Mouse (Mus musculus) mesoderm, embryonic 11.5 days (tissue): Measurements from ENCODE around the gene Tnni3k.
A peak's percentile ranks its signal among the peaks of the same experiment; 100 is the strongest.

ENCODE experiments used
- DNase-seq: peaks from one replicate; pipeline ENCODE4 v3.0.0-alpha.2; 2012; ENCODE audit warnings: low read depth, low spot score

The Tnni3k gene

DNA sequence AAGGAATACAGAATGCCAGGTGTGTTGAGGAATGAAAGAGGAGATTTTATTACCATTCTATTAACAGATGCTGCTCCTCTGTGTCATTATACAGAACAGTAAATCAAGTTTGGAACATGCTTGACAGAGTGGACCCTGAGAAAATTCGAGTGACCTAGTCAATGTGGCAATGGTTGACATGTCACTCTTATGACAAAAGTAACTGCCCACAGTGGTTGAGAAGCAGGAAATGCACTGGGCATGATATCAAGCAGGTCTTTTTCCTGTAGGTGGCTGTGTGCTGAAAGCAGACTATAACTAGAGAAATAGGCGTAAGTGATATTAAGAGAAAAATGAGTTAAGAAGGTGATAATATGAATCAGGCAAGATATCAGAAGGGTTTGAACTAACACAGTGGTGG is 105.7 kb downstream of the Tnni3k start:
- DNase-seq, result no peak

DNA sequence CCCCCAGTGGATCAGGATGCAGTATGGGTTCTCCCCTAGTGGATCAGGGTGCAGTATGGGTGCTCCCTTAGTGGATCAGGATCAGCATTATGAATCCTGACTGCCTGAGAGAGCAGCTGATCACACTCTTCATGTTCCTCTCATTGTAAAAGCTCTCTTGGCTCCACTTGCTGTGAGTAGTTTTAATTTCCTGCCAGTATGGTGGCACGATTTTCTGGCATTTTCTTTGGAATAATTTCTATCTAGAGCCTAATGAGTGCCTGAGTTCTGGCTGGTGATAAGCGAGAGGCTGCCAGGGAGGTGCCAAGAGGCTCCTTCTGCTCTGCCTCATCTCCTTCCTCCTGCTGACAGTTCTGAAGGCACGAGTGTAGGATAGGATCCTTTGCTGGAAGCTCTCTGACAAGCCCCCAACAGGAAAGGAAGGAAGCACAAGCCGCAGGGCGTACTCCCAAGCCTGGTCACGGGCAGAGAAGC is 109.5 kb downstream of the Tnni3k start:
- DNase-seq, result no peak

DNA sequence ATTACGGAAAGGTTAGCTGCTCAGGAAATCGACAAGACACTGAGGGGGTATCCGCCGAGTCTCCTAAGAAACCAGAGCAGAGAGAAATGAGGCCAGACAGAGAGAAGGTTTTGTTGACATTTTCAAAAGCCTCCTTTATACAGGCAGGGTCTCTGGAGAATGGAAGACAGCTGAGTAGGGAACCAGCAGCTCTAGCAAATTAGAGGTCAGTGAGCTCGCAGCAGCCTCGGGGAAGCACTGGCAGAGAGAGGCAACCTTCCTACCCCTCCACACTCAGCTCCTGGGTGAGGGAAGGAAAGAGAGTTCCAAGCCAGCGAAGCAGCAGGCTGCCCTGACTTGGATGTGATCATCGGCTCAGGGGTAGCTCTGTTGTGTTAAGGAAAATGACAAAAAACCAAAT is 127.5 kb downstream of the Tnni3k start:
- no peak for DNase-seq

DNA sequence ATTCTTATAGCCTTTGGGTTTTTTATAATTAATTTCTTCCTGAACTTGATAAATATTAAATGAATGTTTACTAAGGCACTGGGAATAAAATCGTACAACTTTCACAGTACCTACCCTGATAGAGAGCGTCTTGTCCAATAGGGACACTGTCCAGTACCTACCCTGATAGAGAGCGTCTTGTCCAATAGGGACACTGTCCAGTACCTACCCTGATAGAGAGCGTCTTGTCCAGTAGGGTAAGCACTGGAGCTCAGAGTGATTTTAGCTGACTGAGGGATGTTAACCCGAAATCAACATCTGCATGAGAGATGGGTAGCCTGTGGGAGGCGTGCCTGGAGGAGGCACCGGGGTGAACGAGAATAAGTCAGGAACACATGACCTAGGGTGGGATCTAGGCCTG is 130.3 kb downstream of the Tnni3k start:
- DNase-seq, result no peak

DNA sequence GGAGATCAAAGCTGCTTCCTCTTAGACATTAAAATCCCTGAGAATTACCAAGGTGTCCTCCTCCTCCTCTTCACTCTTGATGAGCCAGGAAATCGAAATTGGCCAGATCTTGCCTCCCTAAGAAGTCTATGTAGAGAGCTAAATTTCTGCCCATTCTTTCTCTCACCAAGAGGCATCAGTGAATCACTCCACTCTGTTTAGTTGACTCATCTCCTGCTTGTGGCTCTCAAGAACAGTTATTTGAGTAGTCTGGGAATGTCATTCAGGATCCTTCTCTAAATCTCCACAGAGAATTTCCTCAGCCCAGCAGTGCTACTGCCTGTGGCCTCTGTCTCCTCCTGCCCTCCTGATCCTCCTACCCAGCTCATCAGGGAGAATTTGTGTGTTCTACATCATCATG is 139.6 kb downstream of the Tnni3k start:
- DNase-seq, result no peak

DNA sequence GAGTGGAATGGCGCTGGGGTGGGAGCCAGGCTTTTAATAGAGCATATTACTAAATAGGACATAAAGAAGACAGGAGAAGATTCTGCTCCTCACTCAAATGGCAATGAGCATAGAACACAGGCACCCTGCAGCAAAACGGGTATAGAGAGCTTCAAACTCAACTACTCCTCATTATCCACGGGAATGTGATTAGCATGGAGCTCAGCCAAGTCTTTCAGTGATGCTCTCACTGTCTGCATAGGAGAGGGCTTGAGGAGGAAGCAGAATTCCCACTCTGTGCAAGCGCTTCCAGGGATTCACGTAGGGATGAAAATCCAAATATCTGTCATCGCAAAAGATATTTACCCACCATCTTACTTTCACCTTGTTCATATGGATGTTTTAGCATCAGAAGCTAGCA is 141.6 kb downstream of the Tnni3k start:
- no peak for DNase-seq

DNA sequence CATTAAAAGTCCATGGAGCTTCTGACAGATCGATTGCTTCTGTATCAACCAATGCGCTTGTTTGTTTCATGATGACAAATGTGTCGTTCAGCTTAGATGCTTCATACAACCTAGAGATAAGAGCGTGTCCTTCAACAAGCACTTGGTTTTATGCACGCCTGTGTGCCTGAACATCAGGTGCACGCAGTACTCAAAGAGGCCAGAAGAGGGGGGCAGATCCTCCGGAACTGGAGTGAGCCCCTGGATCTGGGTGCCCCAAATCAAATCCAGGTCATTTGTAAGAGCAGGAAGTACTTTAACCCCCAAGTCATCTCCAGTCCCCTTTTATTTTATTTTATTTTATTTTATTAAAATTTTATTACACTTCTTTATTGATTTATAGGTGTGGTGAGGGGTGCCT is 158.5 kb downstream of the Tnni3k start:
- DNase-seq, result peak; percentile 12

DNA sequence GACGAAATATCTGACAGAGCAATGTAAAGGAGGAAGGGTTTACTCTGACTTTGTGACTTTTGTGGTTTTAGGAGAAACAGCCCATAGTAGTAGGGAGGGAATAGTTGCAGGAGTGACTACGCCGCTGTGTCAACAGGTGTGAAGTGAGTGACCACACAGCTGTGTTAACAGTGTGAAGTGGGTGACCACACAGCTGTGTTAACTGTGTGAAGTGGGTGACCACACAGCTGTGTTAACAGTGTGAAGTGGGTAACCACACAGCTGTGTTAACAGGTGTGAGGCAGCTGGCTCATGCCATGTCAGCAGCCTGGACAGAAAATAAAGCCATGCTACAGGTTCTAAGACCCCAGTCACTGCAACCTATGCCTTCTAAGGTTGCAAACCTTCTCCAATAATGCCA is 162.0 kb downstream of the Tnni3k start:
- no peak for DNase-seq

DNA sequence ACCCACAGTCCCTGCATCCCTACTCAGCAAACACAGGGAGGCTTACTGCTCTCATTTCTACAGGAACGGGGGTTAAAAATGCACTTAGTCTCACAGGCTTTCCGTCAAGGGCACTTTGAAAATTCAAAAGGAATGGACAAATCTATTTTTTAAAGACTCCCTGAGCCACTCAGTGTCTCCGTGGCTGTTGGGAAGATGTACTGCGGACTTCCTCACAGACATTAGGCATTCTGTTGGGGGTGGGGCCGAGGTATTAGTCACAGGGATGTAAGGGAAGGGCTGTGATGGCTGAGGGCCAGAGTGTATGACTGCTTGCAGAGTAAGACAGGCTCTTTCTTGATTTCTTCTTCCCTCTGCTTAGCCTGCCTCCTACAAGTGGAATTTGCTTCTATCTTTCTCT is 169.8 kb downstream of the Tnni3k start:
- DNase-seq, result no peak

DNA sequence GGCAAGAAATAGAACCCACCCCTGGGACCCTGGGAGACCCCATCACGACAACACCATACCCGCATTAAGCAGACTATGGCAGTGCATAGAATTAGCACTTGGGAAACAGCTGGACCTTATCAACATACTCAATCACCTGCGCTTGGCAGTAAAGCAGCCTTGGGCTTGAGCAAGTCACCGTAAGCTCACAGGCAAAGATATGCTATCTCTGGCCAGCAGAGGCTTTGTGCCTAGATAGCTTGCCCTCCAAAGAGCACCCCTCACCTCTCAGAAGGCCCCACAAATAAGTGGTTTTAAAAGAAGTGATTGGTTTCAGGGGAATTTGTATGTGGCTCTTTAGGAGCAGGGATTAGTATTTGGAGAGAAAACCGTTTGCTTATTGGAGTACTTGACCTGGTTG is 170.2 kb downstream of the Tnni3k start:
- DNase-seq, result no peak

DNA sequence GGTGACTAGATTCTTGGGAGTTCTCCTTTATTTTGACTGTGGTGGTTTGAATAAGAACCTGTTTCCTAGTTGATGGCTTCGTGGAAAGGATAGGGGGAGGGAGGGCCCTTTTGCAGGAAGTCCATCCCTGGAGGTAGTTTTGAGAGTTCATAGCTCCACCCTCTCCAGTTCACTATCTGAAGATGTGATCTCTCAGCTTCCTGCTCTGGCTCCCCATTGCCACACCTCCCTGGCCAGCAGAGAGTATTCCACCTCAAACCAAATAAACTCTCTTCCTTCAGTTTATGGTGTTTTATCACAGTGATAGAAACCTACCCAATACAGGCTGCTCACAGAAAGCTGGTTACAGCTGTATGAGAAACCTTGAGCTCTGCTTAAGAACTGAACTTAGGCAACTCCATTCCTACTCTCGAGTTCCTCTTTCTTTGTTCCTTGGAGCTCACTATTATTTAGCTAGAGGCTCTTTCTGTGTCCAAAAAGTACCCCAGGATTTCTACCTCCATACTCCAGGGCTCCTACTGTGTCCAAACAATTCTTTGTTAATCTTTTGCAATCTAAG is 173.7 kb downstream of the Tnni3k start:
- no peak for DNase-seq

DNA sequence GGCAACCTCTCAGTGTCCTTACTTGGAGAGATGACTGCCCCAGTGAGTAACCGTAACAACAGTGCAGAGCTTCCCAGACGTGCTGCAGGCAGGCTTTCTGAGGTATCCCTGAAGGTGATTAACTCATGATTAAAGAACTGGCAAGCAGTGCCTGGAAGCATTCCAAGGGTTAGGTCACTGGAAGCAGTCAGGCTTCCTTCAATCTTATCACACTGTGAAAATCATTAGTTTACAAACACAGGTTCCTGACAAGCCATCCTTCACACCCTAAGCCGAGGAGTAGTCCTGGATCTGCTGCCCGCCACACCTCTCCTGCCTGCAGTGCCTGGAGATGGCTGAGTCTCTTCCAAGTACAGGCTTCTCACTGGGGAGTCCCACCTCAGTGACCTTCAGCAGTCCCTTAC is 174.7 kb downstream of the Tnni3k start:
- DNase-seq, result no peak

DNA sequence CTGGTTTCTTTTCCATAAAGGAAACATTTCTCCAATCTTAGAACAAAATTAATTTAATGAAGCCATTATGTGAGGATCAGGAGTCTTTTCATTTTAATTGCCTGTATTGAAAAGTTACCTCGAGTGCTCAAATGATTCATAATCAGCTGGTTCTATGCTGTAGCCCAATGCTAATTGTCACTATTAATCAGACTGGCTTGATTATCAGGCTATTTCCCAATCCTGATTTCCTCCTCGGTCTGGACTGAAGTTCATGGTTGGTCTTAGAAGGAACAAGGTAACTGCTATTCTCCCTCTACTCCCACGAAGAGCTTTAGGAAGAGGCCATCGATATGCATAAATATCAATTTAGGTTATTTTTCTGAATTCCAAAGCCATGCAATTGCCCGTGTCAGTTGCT is 175.1 kb downstream of the Tnni3k start:
- no peak for DNase-seq

DNA sequence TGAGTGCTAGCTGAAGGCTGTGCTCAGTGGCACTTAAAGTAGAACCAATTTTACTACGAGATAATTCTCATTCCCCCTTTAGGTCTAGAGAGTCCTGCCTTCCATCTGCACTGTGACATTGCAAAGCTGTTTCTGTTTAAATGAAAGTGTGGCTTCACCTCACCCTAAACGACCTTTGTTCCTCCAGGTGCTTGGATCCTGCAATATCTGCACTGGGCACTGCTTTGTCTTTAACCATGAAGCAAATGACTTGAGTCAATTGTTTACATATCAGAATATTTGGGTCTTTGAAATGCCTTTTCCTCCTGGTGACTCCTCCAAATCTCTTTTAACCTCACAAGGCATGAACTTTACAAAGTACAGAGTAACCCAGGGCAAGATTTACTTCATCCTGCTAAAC is 175.7 kb downstream of the Tnni3k start:
- DNase-seq, result no peak

DNA sequence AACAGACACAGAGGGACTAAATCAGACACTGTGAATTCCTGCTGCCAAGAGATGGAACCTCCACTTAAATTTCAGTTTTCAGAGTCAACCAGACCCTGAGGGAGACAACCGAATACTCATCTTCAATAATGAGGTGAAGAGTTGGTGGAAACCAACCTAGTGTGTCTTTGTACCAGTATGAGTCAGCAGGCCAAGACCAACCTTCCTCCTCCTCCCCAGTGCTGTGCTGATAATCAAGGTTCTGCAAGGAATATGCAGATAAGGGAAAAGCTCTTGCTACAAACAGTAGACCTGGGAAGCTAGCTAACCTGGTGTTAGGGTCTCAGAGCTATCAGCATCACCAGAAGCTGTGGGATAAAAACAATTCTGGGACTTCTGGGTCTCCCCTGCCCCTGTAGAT is 176.1 kb downstream of the Tnni3k start:
- DNase-seq, result no peak

DNA sequence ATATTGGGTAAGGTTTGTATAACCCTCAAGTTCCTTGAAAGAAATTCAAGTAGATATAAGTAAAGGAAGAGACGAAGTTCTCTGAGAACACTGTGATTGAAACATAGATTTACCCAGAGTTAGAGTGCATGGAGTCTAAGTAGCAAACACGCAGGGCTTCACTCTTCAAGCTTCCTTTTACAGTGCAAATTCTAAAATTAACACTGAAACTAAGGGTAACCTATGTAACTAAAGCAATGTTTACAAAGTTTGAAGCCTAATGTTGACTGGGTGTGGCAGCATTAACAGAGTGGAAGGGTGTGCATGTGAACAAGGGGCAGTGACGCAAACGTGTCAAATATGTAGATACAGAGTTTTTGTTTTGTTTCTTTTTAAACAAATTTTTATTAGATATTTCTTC is 186.4 kb downstream of the Tnni3k start:
- DNase-seq, result no peak

DNA sequence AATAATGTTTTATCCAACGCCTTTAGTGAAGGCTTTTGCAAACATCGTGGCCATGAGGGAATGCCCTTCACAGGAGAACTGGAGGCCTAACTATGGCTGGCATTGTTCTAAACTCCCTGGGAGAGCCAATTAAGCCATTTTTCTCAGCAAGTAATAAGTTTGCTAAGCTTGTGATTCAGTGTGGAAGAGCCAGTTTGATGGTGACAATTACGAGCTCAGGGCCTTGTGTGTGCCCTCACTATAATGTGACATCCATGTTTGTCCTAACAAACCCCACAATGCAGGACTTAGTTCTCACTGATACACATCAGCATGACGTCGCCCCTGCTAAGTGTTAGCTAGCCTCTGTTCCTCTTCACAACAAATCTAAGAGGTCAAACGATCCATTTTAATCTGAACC is 193.3 kb downstream of the Tnni3k start:
- no peak for DNase-seq

DNA sequence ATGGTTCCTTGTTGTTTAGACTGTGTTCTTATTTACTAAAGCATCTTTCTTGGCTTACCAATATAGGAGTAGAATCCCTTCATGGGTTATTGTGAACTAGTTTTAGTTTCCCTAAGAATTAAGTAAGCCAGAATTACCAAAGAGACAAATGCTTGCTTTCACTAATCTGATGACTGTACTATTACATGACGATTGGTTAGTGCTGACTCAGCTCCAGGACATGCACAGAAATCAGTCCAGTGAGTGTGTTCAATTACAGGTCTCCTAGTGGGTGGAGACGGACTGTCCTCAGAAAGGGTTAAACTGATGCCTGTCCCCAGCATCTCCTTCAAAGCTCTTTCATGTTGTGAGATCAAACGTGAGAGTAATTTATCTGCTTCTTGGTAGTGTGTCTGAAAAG is 195.5 kb downstream of the Tnni3k start:
- no peak for DNase-seq

DNA sequence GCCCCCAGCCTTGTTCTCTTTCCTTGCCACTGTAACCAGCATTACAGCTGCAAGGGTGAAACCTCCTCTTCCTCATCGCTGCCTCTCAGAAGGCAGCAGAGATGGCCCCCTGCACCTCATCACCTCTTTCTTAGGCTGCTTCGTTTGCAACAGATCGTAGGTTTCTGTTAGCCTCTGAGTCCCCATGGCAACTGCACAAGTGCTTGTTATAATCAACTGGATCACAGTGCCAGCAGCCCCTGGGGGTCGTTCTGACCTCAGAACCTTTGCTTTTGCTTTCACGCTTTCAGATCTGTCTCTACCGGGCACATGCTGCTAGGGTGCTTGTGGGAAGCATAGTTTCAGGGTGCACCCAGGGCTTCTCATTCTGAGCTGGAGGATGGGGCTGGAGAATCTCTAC is 201.9 kb downstream of the Tnni3k start:
- no peak for DNase-seq

DNA sequence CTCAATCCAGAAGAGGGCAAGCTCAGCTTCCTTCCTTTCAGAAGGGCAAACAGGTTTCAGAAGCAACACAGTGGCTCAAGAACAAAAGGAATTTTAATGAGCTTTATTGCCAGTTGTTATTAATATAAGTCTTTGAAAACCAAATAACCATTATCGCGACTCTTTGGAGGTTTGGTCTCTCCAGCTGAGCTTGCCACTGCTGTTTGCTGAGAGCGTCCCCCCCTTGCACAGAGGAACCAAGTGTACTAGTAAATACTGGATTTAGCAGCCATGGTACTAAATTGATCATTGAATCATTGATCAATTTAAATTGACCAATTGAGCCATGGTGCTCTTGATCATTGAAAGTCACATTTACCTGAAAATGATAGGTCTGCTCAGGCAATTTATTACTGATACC is 202.9 kb downstream of the Tnni3k start:
- DNase-seq, result no peak

DNA sequence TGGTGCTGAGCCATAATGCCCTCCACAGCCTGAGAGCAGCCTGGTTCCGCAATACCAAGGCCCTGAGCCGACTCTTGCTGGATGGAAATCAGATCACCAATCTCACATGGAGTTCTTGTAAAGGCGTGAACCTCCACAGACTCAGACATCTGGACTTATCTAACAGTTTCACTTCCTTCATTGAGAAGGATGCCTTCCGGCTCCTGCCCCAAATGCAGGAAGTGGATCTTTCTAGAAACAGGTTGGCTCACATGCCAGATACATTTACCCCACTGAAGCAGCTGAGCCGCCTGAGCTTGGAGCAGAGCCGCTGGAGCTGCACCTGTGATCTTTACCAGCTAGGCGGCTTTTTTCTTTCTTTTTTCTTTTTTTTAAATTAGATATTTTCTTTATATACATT is 213.0 kb downstream of the Tnni3k start:
- no peak for DNase-seq

DNA sequence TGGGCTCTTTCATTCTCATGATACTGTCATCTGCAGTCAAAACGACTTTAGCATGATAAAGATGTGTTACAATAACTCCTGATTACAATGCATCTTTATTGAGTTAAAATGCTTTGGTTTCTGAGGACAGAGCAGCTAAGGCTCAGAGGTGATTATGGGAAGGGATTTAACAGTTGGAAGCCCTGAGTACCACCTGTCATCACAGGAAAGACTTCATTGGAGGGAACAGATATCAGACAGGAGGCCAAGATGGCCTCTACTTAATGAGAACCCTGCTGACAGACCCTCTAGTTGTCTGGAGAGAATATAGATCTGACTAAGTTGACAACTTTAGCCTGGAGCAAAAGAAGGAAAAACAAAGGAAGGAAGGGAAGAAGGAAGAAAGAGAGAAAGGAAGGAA is 214.1 kb downstream of the Tnni3k start:
- DNase-seq, result no peak

DNA sequence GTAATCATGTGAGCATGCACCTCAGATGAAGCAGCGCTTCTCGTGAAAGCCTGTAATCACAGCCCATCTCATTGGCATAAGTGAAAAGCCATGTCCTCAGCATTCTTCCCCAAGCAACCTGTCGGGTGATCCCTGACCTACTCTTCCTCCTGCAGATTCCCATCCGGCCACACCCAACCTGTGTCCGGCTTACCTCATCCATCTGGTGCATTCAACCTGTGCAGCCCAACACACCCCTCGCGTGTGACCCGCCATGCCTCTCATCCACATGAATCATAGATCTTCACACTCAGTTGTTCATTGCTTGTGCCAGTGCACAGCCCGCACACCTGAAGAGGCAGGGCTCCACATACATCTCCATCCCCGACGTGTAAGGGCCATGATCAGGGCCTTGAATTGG is 217.3 kb downstream of the Tnni3k start:
- DNase-seq, result no peak

DNA sequence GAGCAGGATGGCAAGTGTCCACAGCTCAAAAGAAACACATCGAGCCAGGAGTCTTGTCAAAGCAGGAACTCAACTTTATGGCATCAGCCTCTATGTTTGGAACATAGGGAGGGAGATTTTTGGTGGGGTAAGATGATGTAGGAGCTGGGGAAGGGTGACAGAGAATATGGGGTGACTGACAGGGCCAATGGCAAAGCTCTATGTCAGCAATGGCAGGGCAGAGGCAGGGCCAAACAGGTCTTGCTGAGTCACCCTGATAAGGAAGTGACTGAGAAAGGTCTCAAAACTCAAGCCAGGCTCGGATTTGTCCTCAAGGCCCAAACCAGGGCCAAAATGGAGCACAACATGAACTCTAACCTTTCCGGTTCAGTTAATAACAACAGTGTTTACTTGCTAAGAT is 219.1 kb downstream of the Tnni3k start:
- DNase-seq, result no peak

DNA sequence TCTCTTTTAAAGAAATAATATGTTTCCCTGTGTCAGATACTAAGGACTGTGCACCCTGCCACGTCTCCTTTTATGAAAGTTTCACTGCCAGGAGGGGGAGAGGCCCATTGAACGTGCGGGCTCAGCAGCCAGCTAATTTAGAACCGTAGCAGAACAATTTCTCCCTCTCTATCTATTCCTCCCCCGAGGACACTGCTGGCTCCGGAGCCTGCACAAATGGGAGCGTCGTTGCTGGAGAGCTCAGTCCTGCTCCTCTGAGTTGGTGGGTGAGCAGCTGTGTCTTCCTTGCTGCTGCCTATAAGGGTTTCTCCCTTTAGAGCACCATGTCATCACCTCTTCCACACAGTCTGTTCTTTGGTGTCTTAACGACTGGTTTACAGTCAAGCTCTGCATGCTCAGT is 220.8 kb downstream of the Tnni3k start:
- DNase-seq, result no peak
